Mouse (Mus musculus): ENCODE results near the gene Olfr788. TPM values are rescaled to one million over a fixed set of nuclear protein-coding genes. Genes with fewer than 3 reads are reported as not detected.

Olfr788 gene
- not detected in 2 replicates for polyA plus RNA-seq (2012; rRNA removed)

DNA sequence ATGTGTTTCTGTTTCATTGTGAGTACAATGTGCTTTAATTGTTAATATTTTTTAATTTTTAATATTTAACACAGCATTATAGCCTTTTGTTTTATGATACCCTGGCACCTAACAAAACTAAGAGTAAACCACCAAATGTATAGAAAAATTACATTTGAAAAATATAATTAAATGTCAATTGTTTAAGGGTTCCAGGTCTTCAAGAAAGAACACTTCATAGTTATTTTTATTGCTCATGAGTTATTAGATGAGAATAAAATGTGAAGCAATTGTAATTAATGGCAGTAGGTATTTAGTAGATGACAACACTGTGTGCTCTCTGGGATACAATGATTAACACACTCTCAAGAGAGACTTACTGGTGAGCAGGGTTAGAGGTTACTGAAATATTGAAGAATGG is at the start of gene Olfr788:
Olfr788 (plus strand) TSS at position 301 of the 400 bp plus-strand sequence.

DNA sequence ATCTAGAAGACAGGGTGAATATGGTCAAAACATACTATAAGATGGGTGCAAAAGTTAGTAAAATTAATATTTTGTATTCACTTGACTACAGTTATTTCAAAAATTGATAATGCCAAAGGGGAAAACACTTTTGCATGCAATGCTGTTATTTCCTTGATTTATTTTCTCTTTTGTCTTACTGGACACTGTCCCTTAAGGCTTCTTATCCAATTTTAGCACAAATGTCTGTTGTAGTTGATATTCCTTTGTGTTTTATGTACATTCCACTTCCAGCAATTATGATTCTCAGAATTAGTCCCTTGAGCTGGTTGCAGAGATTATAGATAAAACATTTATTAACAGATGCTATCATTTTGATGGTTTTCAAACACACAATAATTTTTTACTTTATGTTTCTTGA is 43.8 kb upstream of the Olfr788 start, which contains the start of gene Olfr786:
Olfr786 (plus strand) TSS at position 301 of the 400 bp plus-strand sequence.

DNA sequence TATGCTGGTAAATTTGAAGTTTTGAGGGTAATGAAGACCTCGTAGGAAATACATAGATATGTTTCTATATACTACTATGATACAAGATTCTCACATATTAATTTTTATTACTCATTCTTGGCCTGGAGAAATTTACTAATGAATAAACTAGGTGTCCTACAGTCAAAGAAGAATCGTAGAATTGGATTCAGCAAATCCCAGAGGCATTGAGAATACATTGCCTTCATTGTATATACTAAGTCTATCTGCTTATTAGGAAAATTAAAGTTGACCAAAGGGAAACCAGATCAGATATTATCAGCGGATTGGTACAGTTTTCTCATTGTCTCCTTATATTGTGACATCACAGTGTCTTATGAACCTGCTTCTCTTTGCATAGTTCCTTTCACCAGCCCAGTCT is 9.2 kb upstream of the Olfr788 start, which contains the start of gene Olfr787:
Olfr787 (plus strand) TSS at position 301 of the 400 bp plus-strand sequence.

DNA sequence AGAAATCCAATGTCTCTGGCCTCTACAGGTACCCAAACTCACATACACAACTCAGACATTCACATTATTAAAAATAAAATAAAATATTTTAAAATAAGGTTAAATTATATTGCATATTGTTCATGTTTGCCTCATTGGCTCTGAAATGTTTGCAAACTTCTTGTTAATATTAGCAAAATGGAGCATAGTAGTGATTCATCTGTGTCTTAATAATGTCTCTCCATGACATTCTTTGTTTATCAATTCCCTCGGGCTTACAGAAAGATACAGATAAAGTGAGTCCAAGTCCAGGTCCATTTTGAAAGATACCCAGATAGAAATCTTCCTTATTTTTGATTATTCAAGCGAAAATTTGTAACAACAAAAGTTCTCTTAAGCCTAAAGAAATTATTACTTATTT is 13.7 kb downstream of the Olfr788 start, which contains the start of gene Olfr789:
Olfr789 (plus strand) TSS at position 301 of the 400 bp plus-strand sequence.

DNA sequence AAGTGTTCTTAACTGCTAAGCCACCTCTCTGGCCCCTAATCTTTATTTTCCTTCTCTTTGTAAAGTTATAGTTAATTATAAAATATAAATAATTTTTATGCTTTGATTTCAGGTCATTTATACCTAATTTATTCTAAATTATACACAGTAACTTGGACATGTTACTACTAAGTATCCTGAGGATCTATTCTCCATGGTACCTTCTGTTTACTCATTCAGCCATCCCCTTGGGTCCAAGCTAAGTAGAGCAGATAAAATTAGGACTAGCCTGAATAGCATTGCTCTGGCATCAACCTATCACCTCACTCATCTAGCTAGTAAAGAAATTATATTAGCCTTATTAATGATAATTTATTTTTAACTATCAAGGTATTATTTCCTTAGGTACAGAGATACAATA is 27.4 kb downstream of the Olfr788 start, which contains the start of gene Olfr790:
Olfr790 (plus strand) TSS at position 301 of the 400 bp plus-strand sequence.

DNA sequence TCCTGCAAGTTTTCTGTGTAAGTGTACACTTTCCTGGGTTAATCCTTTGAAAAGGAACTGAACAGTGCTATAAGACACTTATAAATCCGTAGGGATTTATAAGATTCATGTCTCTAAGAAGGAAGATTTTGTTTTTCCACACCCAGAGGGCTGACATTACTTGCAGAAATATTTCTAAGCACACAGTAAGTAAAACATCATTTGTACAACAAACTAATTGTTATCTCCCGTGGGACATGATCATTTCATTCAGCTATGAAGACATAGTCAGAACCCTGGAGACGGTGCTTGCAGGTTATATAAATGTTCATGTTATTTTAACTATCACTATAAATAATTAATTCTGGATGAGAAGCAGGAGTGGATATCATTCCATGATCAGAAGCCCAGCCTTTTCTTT is 50.7 kb downstream of the Olfr788 start, which contains the start of gene Olfr791:
Olfr791 (plus strand) TSS at position 301 of the 400 bp plus-strand sequence.

Other genes starting within 250 kb of the Olfr788 start
- gene Olfr774, start 234.8 kb upstream of the Olfr788 start, polyA plus RNA-seq (2012; rRNA removed), result not detected in 2 replicates
- not detected in 2 replicates for gene Olfr775, start 222.6 kb upstream of the Olfr788 start, polyA plus RNA-seq (2012; rRNA removed)
- not detected in 2 replicates for gene Olfr776, start 211.9 kb upstream of the Olfr788 start, polyA plus RNA-seq (2012; rRNA removed)
- not detected in 2 replicates for gene Olfr777, start 199.5 kb upstream of the Olfr788 start, polyA plus RNA-seq (2012; rRNA removed)
- gene Olfr780, start 152.9 kb upstream of the Olfr788 start, polyA plus RNA-seq (2012; rRNA removed), result not detected in 2 replicates
- not detected in 2 replicates for gene Olfr781, start 142.1 kb upstream of the Olfr788 start, polyA plus RNA-seq (2012; rRNA removed)
- gene Olfr782, start 122.1 kb upstream of the Olfr788 start, polyA plus RNA-seq (2012; rRNA removed), result not detected in 2 replicates
- gene Olfr784, start 86.9 kb upstream of the Olfr788 start, polyA plus RNA-seq (2012; rRNA removed), result 0.04 TPM in 2 replicates
- gene Olfr785, start 65.6 kb upstream of the Olfr788 start, polyA plus RNA-seq (2012; rRNA removed), result not detected in 2 replicates
- gene Olfr786, start 43.7 kb upstream of the Olfr788 start, polyA plus RNA-seq (2012; rRNA removed), result not detected in 2 replicates
- gene Olfr787, start 9.1 kb upstream of the Olfr788 start, polyA plus RNA-seq (2012; rRNA removed), result not detected in 2 replicates
- not detected in 2 replicates for gene Olfr789, start 13.8 kb downstream of the Olfr788 start, polyA plus RNA-seq (2012; rRNA removed)
- gene Olfr790, start 27.5 kb downstream of the Olfr788 start, polyA plus RNA-seq (2012; rRNA removed), result not detected in 2 replicates
- not detected in 2 replicates for gene Olfr791, start 50.8 kb downstream of the Olfr788 start, polyA plus RNA-seq (2012; rRNA removed)
- gene Olfr792, start 68.2 kb downstream of the Olfr788 start, polyA plus RNA-seq (2012; rRNA removed), result not detected in 2 replicates
- not detected in 2 replicates for gene Olfr794, start 96.7 kb downstream of the Olfr788 start, polyA plus RNA-seq (2012; rRNA removed)
- gene Olfr796, start 141.6 kb downstream of the Olfr788 start, polyA plus RNA-seq (2012; rRNA removed), result not detected in 2 replicates
- gene Olfr798, start 156.9 kb downstream of the Olfr788 start, polyA plus RNA-seq (2012; rRNA removed), result not detected in 2 replicates
- gene Olfr799, start 166.5 kb downstream of the Olfr788 start, polyA plus RNA-seq (2012; rRNA removed), result not detected in 2 replicates
- gene Olfr800, start 186.7 kb downstream of the Olfr788 start, polyA plus RNA-seq (2012; rRNA removed), result not detected in 2 replicates
- gene Olfr801, start 202.9 kb downstream of the Olfr788 start, polyA plus RNA-seq (2012; rRNA removed), result not detected in 2 replicates
- gene Olfr802, start 217.2 kb downstream of the Olfr788 start, polyA plus RNA-seq (2012; rRNA removed), result not detected in 2 replicates
- not detected in 2 replicates for gene Olfr803, start 223.3 kb downstream of the Olfr788 start, polyA plus RNA-seq (2012; rRNA removed)
- not detected in 2 replicates for gene Olfr804, start 232.2 kb downstream of the Olfr788 start, polyA plus RNA-seq (2012; rRNA removed)